Mouse (Mus musculus) ES-Bruce4 (cell line): Measurements from ENCODE around the gene Dnajb8. TPM values are rescaled to one million over a fixed set of nuclear protein-coding genes. Genes with fewer than 3 reads are reported as not detected.

Experiments used
- H3K27ac ChIP-seq: 2 replicates; pipeline ENCODE4 v1.5.1; 2012; ENCODE audit warnings: low read length, inconsistent platforms; ENCODE audit not compliant: insufficient read depth
- H3K27me3 ChIP-seq: 2 replicates; pipeline ENCODE4 v1.6.1; 2012; ENCODE audit warnings: mild to moderate bottlenecking, low read length, inconsistent platforms; ENCODE audit not compliant: control insufficient read depth, poor library complexity, insufficient read depth, severe bottlenecking
- H3K36me3 ChIP-seq: 2 replicates; pipeline ENCODE4 v1.6.1; 2012; ENCODE audit warnings: inconsistent platforms, mild to moderate bottlenecking, low read length, moderate library complexity; ENCODE audit not compliant: control insufficient read depth, poor library complexity, insufficient read depth, severe bottlenecking
- H3K4me1 ChIP-seq: one replicate; pipeline ENCODE4 v1.8.1; 2011; ENCODE audit warnings: low read length; ENCODE audit not compliant: control insufficient read depth, insufficient read depth
- H3K4me3 ChIP-seq: 2 replicates; pipeline ENCODE4 v1.5.1; 2011; ENCODE audit warnings: low read depth, mild to moderate bottlenecking, low read length
- H3K9ac ChIP-seq: 2 replicates; pipeline ENCODE4 v1.6.1; 2012; ENCODE audit warnings: low read depth, mild to moderate bottlenecking, inconsistent platforms; ENCODE audit not compliant: poor library complexity, severe bottlenecking
- H3K9me3 ChIP-seq: replicated peaks from 2 replicates; pipeline ENCODE4 v1.6.1; 2012; ENCODE audit warnings: mild to moderate bottlenecking, low read length, inconsistent platforms; ENCODE audit not compliant: control insufficient read depth, poor library complexity, insufficient read depth, severe bottlenecking
- CTCF ChIP-seq: IDR thresholded peaks from one replicate; pipeline ENCODE4 v1.8.1; 2011; ENCODE audit warnings: low read depth, low read length
- EP300 ChIP-seq: IDR thresholded peaks from 2 replicates; pipeline ENCODE4 v1.6.1; 2011; ENCODE audit warnings: low read depth, low read length; ENCODE audit not compliant: insufficient read depth
- POLR2A ChIP-seq: IDR thresholded peaks from one replicate; pipeline ENCODE4 v1.8.1; 2011; ENCODE audit warnings: low read length; ENCODE audit not compliant: insufficient read depth
- polyA plus RNA-seq: library from polyadenylated mRNA; stranded (reverse); fragments of >200 nt; gene quantifications from 2 replicates; pipeline ENCODE4 v1.2.4, GENCODE M21; 2011; ENCODE audit warnings: low read depth; ENCODE audit not compliant: missing spikeins, insufficient read depth, insufficient read length

The Dnajb8 gene
- polyA plus RNA-seq, 1 experiment = not detected

GRCm38 (mm10) chr6:88242604-88243003 lies 20.5 kb downstream of the Dnajb8 start:
- H3K9ac ChIP-seq = no peak overlapping the region

GRCm38 (mm10) chr6:88249231-88249630 lies 27.2 kb downstream of the Dnajb8 start:
- Histone ChIP-seq H3K9me3 (no peaks in the 10 kb centered on the region), H3K36me3 (no peaks in the 10 kb centered on the region), H3K27ac (no peak overlapping the region), H3K4me3 (no peak overlapping the region), H3K4me1 (no peaks in the 10 kb centered on the region), H3K27me3 (no peaks in the 10 kb centered on the region), H3K9ac (no peak overlapping the region)
- TF ChIP-seq POLR2A (no peak), CTCF (no peak), EP300 (no peak)

More at GRCm38 (mm10) chr6:88242604-88243003, 20.5 kb downstream of the Dnajb8 start:
- H3K9me3 ChIP-seq = no peaks in the 10 kb centered on the region
- H3K4me1 ChIP-seq = no peaks in the 10 kb centered on the region
- no peak overlapping the region for H3K4me3 ChIP-seq
- H3K27me3 ChIP-seq = no peaks in the 10 kb centered on the region
- H3K36me3 ChIP-seq = no peaks in the 10 kb centered on the region
- no peak overlapping the region for H3K27ac ChIP-seq
- peak; percentile 65 for TF ChIP-seq CTCF
- TF ChIP-seq EP300 = no peak

GRCm38 (mm10) chr6:88251396-88251795 lies 29.3 kb downstream of the Dnajb8 start:
- no peak overlapping the region for H3K4me3 ChIP-seq
- no peaks in the 10 kb centered on the region for H3K36me3 ChIP-seq
- H3K9ac ChIP-seq = no peak overlapping the region
- H3K9me3 ChIP-seq = no peaks in the 10 kb centered on the region
- no peak overlapping the region for H3K27ac ChIP-seq
- H3K27me3 ChIP-seq = no peaks in the 10 kb centered on the region
- H3K4me1 ChIP-seq = no peaks in the 10 kb centered on the region
- TF ChIP-seq POLR2A (no peak), EP300 (no peak), CTCF (no peak)

GRCm38 (mm10) chr6:88251798-88252478 lies 29.9 kb downstream of the Dnajb8 start:
- H3K27ac ChIP-seq = no peak overlapping the region
- no peaks in the 10 kb centered on the region for H3K9me3 ChIP-seq
- no peak overlapping the region for H3K4me3 ChIP-seq
- H3K27me3 ChIP-seq = no peaks in the 10 kb centered on the region
- H3K9ac ChIP-seq = no peak overlapping the region
- no peaks in the 10 kb centered on the region for H3K36me3 ChIP-seq
- H3K4me1 ChIP-seq = no peaks in the 10 kb centered on the region
- TF ChIP-seq EP300 (no peak), CTCF (no peak), POLR2A (no peak)

DNA sequence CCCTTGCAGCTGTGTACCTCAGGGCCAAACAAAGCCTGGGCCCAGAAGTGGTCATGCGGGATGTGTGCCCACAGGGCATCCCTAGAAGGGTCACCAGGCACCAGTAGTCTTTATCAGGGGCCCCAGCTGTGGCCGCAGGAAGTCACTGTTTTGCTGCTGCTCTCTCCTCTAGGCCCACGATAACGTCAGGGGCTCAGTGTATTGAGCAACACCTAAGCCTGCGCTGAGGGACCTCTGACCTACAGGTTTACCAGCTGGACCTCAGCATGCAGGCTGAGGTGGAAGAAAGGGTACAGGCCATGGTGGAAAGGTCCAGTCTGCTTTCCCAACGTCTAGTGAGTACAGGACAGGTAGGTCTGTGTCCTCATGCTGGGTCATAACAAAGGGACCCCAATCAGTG lies 32.0 kb downstream of the Dnajb8 start:
- Histone ChIP-seq H3K4me1 (no peaks in the 10 kb centered on the region), H3K4me3 (no peak overlapping the region), H3K9ac (no peak overlapping the region), H3K27ac (no peak overlapping the region), H3K9me3 (no peaks in the 10 kb centered on the region), H3K27me3 (no peaks in the 10 kb centered on the region), H3K36me3 (no peaks in the 10 kb centered on the region)
- no peak for TF ChIP-seq POLR2A
- TF ChIP-seq EP300 = no peak
- no peak for TF ChIP-seq CTCF

GRCm38 (mm10) chr6:88255435-88255834 lies 33.4 kb downstream of the Dnajb8 start:
- no peak for TF ChIP-seq CTCF
- no peak for TF ChIP-seq POLR2A
- no peak for TF ChIP-seq EP300
- Histone ChIP-seq H3K4me1 (no peaks in the 10 kb centered on the region), H3K9ac (no peak overlapping the region), H3K27me3 (no peaks in the 10 kb centered on the region), H3K36me3 (no peaks in the 10 kb centered on the region), H3K4me3 (no peak overlapping the region), H3K9me3 (no peaks in the 10 kb centered on the region), H3K27ac (no peak overlapping the region)
